Mouse (Mus musculus) lung, postnatal 4 days (tissue): Measurements from ENCODE around the gene Vmn2r106.

ENCODE experiments used
- DNase-seq, 2 experiments: peaks; one replicate each; pipeline ENCODE4 v3.0.0; 2021

Vmn2r106 gene

DNA sequence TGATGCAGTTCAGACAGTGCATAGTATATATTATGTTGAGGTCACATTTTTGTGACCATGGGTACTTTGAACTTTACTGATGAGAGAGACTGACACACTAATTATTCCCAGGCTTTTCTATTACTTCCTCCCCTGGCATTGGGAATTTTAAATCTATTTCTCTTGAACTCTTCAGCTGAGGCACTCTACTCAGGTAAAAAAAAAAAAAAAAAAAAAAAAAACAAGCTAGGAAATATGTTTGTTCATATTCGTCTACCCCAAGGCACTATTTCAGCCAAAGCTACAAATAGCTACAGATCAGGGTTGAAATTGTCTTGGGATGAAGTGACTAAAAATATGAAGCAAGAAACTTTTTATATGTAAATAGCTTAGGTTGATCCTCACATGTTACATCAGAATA, at the start of gene Vmn2r106:
Vmn2r106 (minus strand) TSS at position 101 of the 400 bp plus-strand sequence.
- DNase-seq, result no peak

DNA sequence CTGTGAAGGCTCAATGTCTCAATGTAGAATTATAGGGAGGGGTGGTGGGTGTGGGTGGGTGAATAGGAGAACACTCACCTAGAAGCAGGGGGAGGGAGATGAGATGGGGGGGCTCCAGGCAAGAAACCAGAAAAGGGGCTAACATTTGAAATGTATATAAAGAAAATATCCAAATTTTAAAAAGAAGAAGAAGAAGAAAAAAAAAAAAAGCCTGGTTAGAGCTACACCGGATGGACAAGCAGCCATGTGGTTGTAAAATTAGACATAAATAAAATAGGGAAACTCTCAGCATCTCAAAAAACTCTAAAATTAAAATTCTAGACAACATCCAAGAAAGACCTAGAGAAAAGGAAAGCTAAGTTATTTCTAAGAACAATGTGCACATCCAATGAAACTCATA, 20.4 kb upstream of the Vmn2r106 start:
- no peak for DNase-seq

GRCm38 (mm10) chr17:20286906-20287305, 1.6 kb upstream of the Vmn2r106 start:
- no peak for DNase-seq

- DNase-seq, result no peak
Observed at GRCm38 (mm10) chr17:20255522-20255921, 29.8 kb downstream of the Vmn2r106 start.

DNA sequence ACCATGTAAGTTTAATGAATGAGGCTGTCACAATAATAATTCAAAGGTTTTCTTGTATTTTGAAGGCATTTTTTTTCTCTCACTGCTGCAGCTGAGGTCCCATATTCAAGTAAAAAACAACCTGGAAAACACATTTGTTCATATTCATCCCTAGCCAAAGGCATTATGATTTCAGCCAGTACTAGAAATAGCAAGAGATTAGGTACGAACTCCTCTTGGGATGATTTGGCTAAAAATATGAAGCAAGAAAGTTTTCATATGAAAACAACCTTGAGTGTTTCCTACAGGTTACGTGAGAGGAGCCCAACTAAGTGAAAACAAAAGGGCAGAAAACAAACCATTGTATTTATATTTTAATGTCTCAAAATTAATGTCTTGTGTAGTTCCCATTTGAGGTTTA, 50.4 kb downstream of the Vmn2r106 start, which contains the start of gene Vmn2r105:
Vmn2r105 (minus strand) TSS at position 101 of the 400 bp plus-strand sequence.
- DNase-seq, result no peak
